In the genomic region with DNA sequence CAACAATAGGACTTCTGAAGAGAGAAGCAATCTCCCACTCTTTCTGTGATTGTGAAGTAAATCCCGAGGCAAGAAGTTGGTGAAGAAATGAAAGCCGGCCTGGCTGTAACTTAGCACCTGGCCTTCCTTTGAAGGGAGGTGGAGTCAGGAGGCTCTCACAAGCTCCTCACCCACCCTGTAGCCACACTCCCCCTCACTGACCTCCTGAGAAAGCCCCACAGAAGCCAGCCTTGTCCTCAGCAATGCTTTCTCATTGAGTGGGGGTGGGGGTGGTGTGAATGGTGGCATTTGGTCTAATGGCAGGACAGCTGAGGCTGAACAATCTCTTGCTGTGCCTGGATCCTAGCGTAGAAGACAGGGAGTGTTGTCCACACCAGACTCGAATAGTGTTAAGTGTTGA, we compare ENCODE assay signal across 27 mouse cellular contexts.
A peak's percentile ranks its signal among the peaks of the same experiment; 100 is the strongest.
DNase-seq lines count a peak whose midpoint lies in the region; ATAC-seq lines count a peak whose summit lies in the region.
"Had no signal": no experiment of that assay in that cellular context is flagged by ENCODE, and none has a peak within 500 bp of the region (broad histone marks: within the 10 kb centered on the region; RNA-seq: fewer than 3 reads in every experiment).

No protein-coding gene starts in this region.

- H3K36me3 ChIP-seq in forebrain, embryonic 10.5 days (replicated peaks) = no peaks in the 10 kb centered on the region
- H3K36me3 ChIP-seq in forebrain, embryonic 15.5 days = no peaks in the 10 kb centered on the region
- H3K36me3 ChIP-seq in hindbrain, embryonic 10.5 days = no peaks in the 10 kb centered on the region
- H3K36me3 ChIP-seq in hindbrain, embryonic 13.5 days = no peaks in the 10 kb centered on the region
- no peaks in the 10 kb centered on the region for H3K36me3 ChIP-seq in midbrain, embryonic 11.5 days (ENCODE audit: control insufficient read depth, insufficient read depth, low read length)
- H3K36me3 ChIP-seq in midbrain, embryonic 16.5 days (ENCODE audit: control insufficient read depth, insufficient read depth, low read length) = no peaks in the 10 kb centered on the region
- H3K36me3 ChIP-seq: embryonic facial prominence, embryonic 15.5 days; heart, embryonic 12.5 days; limb, embryonic 15.5 days; liver, embryonic 13.5 days; neural tube, embryonic 13.5 days had no signal

- WGBS in forebrain, embryonic 10.5 days = 82% methylated on average over 4 of the region's 4 CpGs
- 75% methylated on average over 4 of the region's 4 CpGs for WGBS in forebrain, embryonic 15.5 days
- 75% methylated on average over 4 of the region's 4 CpGs for WGBS in hindbrain, embryonic 10.5 days
- WGBS in hindbrain, embryonic 13.5 days = 80% methylated on average over 4 of the region's 4 CpGs
- WGBS in midbrain, embryonic 11.5 days = 82% methylated on average over 4 of the region's 4 CpGs
- 71% methylated on average over 4 of the region's 4 CpGs for WGBS in midbrain, embryonic 16.5 days

- ATAC-seq in forebrain, embryonic 15.5 days (replicated peaks) = no peak
- no peak for ATAC-seq in hindbrain, embryonic 13.5 days (ENCODE audit: low FRiP score)
- no peak for ATAC-seq in midbrain, embryonic 11.5 days (ENCODE audit: low FRiP score)
- ATAC-seq in midbrain, embryonic 16.5 days = no peak
- ATAC-seq: lung, postnatal 0 days had no signal

- peaks cover 9% of the 10 kb centered on the region; the same call in 1 of the 2 replicates for H3K9me3 ChIP-seq in forebrain, embryonic 10.5 days
- H3K9me3 ChIP-seq in forebrain, embryonic 15.5 days = no peaks in the 10 kb centered on the region
- H3K9me3 ChIP-seq in hindbrain, embryonic 10.5 days = peaks cover 7% of the 10 kb centered on the region
- no peaks in the 10 kb centered on the region for H3K9me3 ChIP-seq in hindbrain, embryonic 13.5 days
- no peaks in the 10 kb centered on the region; the same call in 1 of the 2 replicates for H3K9me3 ChIP-seq in midbrain, embryonic 11.5 days (ENCODE audit: control insufficient read depth, low read length)
- no peaks in the 10 kb centered on the region for H3K9me3 ChIP-seq in midbrain, embryonic 16.5 days (replicated peaks; ENCODE audit: control insufficient read depth, low read length, poor library complexity, severe bottlenecking)
- H3K9me3 ChIP-seq: embryonic facial prominence, embryonic 15.5 days; limb, embryonic 15.5 days; liver, embryonic 13.5 days; neural tube, embryonic 13.5 days had no signal

- peaks cover 21% of the 10 kb centered on the region for H3K4me1 ChIP-seq in forebrain, embryonic 10.5 days
- peaks cover 11% of the 10 kb centered on the region for H3K4me1 ChIP-seq in forebrain, embryonic 15.5 days
- peaks cover 21% of the 10 kb centered on the region for H3K4me1 ChIP-seq in hindbrain, embryonic 10.5 days (replicated peaks)
- peaks cover 9% of the 10 kb centered on the region for H3K4me1 ChIP-seq in hindbrain, embryonic 13.5 days (replicated peaks)
- H3K4me1 ChIP-seq in midbrain, embryonic 11.5 days (ENCODE audit: control insufficient read depth, insufficient read depth, low read length) = peaks cover 7% of the 10 kb centered on the region; the same call in 1 of the 2 replicates
- 0 out of 2 replicates have a peak, but pooled peaks cover 5% of the 10 kb centered on the region for H3K4me1 ChIP-seq in midbrain, embryonic 16.5 days (ENCODE audit: control insufficient read depth, insufficient read depth, low read length)
- H3K4me1 ChIP-seq: embryonic facial prominence, embryonic 15.5 days; limb, embryonic 15.5 days; liver, embryonic 13.5 days; megakaryocyte, embryonic 14.5 days had no signal

- H3K27me3 ChIP-seq in forebrain, embryonic 10.5 days (ENCODE audit: poor library complexity, severe bottlenecking) = no peaks in the 10 kb centered on the region
- no peaks in the 10 kb centered on the region for H3K27me3 ChIP-seq in forebrain, embryonic 15.5 days
- H3K27me3 ChIP-seq in hindbrain, embryonic 10.5 days (ENCODE audit: insufficient read depth, poor library complexity, severe bottlenecking) = no peaks in the 10 kb centered on the region
- H3K27me3 ChIP-seq in hindbrain, embryonic 13.5 days = no peaks in the 10 kb centered on the region
- H3K27me3 ChIP-seq in midbrain, embryonic 11.5 days (ENCODE audit: control insufficient read depth, insufficient read depth, low read length) = no peaks in the 10 kb centered on the region
- no peaks in the 10 kb centered on the region for H3K27me3 ChIP-seq in midbrain, embryonic 16.5 days (ENCODE audit: control insufficient read depth, insufficient read depth, low read depth, low read length)
- H3K27me3 ChIP-seq: CH12.LX; embryonic facial prominence, embryonic 15.5 days; heart, embryonic 12.5 days; limb, embryonic 15.5 days; liver, embryonic 13.5 days; megakaryocyte, embryonic 14.5 days; neural tube, embryonic 13.5 days had no signal

- no peak overlapping the region for H3K9ac ChIP-seq in forebrain, embryonic 15.5 days (replicated peaks)
- H3K9ac ChIP-seq in hindbrain, embryonic 13.5 days = no peak overlapping the region
- no peak overlapping the region for H3K9ac ChIP-seq in midbrain, embryonic 11.5 days (ENCODE audit: low read length)
- no peak overlapping the region for H3K9ac ChIP-seq in midbrain, embryonic 16.5 days (ENCODE audit: low read depth, low read length)
- H3K9ac ChIP-seq: embryonic facial prominence, embryonic 15.5 days; heart, embryonic 12.5 days; limb, embryonic 15.5 days; liver, embryonic 13.5 days; neural tube, embryonic 13.5 days had no signal

- DNase-seq in forebrain, embryonic 10.5 days (ENCODE audit: extremely low spot score, low spot score) = no peak
- no peak for DNase-seq in hindbrain, embryonic 10.5 days (ENCODE audit: low spot score)
- DNase-seq in midbrain, embryonic 11.5 days (ENCODE audit: low spot score, missing footprints) = no peak
- DNase-seq in right cerebral cortex, postnatal 25 days = no peak
- DNase-seq: adrenal gland, adult 8-10 months; cerebellum, adult 2 months; cerebellum, postnatal 14 days; gastrocnemius, postnatal 25 days; heart, adult 18-20 months; heart, postnatal 4 days; kidney, adult 11 months; kidney, postnatal 14 days; liver, embryonic 13.5 days; lung, adult 18-20 months; lung, postnatal 4 days; thymus, postnatal 14 days had no signal

- H3K27ac ChIP-seq in forebrain, embryonic 10.5 days = peak overlapping the region; percentile 79
- no peak overlapping the region for H3K27ac ChIP-seq in forebrain, embryonic 15.5 days (replicated peaks)
- H3K27ac ChIP-seq in hindbrain, embryonic 10.5 days = peak overlapping the region; percentile 79
- no peak overlapping the region; the same call in 1 of the 2 replicates for H3K27ac ChIP-seq in hindbrain, embryonic 13.5 days
- H3K27ac ChIP-seq in midbrain, embryonic 11.5 days (ENCODE audit: low read depth, low read length) = peak overlapping the region; percentile 47; the same call in 1 of the 2 replicates
- H3K27ac ChIP-seq in midbrain, embryonic 16.5 days (ENCODE audit: low read length) = no peak overlapping the region
- H3K27ac ChIP-seq: embryonic facial prominence, embryonic 15.5 days; left cerebral cortex, adult 2 months; limb, embryonic 15.5 days; liver, embryonic 13.5 days; neural tube, embryonic 13.5 days had no signal

- no peak overlapping the region for H3K4me2 ChIP-seq in forebrain, embryonic 15.5 days (replicated peaks)
- H3K4me2 ChIP-seq in hindbrain, embryonic 13.5 days = no peak overlapping the region
- no peak overlapping the region for H3K4me2 ChIP-seq in midbrain, embryonic 11.5 days
- H3K4me2 ChIP-seq in midbrain, embryonic 16.5 days (ENCODE audit: low read length) = no peak overlapping the region
- H3K4me2 ChIP-seq: embryonic facial prominence, embryonic 15.5 days; heart, embryonic 12.5 days; limb, embryonic 15.5 days; liver, embryonic 13.5 days had no signal

- H3K4me3 ChIP-seq in forebrain, embryonic 10.5 days = no peak overlapping the region
- no peak overlapping the region for H3K4me3 ChIP-seq in forebrain, embryonic 15.5 days
- H3K4me3 ChIP-seq in hindbrain, embryonic 10.5 days = no peak overlapping the region
- no peak overlapping the region for H3K4me3 ChIP-seq in hindbrain, embryonic 13.5 days
- no peak overlapping the region for H3K4me3 ChIP-seq in midbrain, embryonic 11.5 days (ENCODE audit: low read depth, low read length)
- H3K4me3 ChIP-seq in midbrain, embryonic 16.5 days (ENCODE audit: low read depth, low read length) = no peak overlapping the region
- H3K4me3 ChIP-seq: embryonic facial prominence, embryonic 15.5 days; heart, embryonic 12.5 days; left cerebral cortex, adult 2 months; limb, embryonic 15.5 days; liver, embryonic 13.5 days; megakaryocyte, embryonic 14.5 days; neural tube, embryonic 13.5 days had no signal

Comparison
In these comparisons a context has a peak if more than half of its experiments do, and no peak if none do; other contexts are left out.
1. H3K27ac ChIP-seq: peak in forebrain, embryonic 10.5 days (single experiment), hindbrain, embryonic 10.5 days (single experiment) and midbrain, embryonic 11.5 days (single experiment); none in forebrain, embryonic 15.5 days (single experiment), hindbrain, embryonic 13.5 days (single experiment) and midbrain, embryonic 16.5 days (single experiment).